Mouse (Mus musculus): Measurements from ENCODE around the gene Cep170.

GRCm38 (mm10) chr1:176727372-176727771 lies 86.5 kb downstream of the Cep170 start:
- TF ChIP-seq CTCF (IDR thresholded peaks at IDR 0.05; ENCODE audit: extremely low read depth, insufficient read depth, low read length) (no peak), POLR2A (IDR thresholded peaks at IDR 0.05; ENCODE audit: extremely low read depth, insufficient read depth, low read length) (no peak)

Measured in cortical plate, adult 2 months (tissue).